Mouse (Mus musculus) hindbrain, embryonic 16.5 days (tissue): Measurements from ENCODE around the gene Rfwd3. TPM values are rescaled to one million over a fixed set of nuclear protein-coding genes. Genes with fewer than 3 reads are reported as not detected.
"Not testable (repeated sequence)": the region's sequence is repeated elsewhere in the genome, so short reads cannot be mapped to it uniquely, and the experiment has no call there.

Experiments
- ATAC-seq: fragments of 200-750 bp; cut with Nextera tagmentation; 2 replicates; pipeline ENCODE4 v1.8.0; 2017; ENCODE audit warnings: moderate TSS enrichment, moderate library complexity
- H3K27ac ChIP-seq: fragments of 300-500 bp; sonication (generic); 2 replicates; pipeline ENCODE4 v1.5.1; 2014; ENCODE audit warnings: low read depth, mild to moderate bottlenecking, control low read depth, low read length, moderate library complexity
- H3K27me3 ChIP-seq: fragments of 300-500 bp; sonication (generic); replicated peaks from 2 replicates; pipeline ENCODE4 v1.6.1; 2014; ENCODE audit warnings: low read length; ENCODE audit not compliant: control insufficient read depth, insufficient read depth
- H3K36me3 ChIP-seq: fragments of 300-500 bp; sonication (generic); 2 replicates; pipeline ENCODE4 v1.6.1; 2014; ENCODE audit warnings: mild to moderate bottlenecking, low read length, moderate library complexity, mixed read lengths; ENCODE audit not compliant: control insufficient read depth, insufficient read depth
- H3K4me1 ChIP-seq: fragments of 300-500 bp; sonication (generic); 2 replicates; pipeline ENCODE4 v1.6.1; 2014; ENCODE audit warnings: low read depth, low read length; ENCODE audit not compliant: control insufficient read depth, insufficient read depth
- H3K4me2 ChIP-seq: fragments of 300-500 bp; sonication (generic); 2 replicates; pipeline ENCODE4 v1.6.1; 2014; ENCODE audit warnings: mild to moderate bottlenecking, low read length, control low read depth, moderate library complexity
- H3K4me3 ChIP-seq: fragments of 300-500 bp; sonication (generic); 2 replicates; pipeline ENCODE4 v1.5.1; 2014; ENCODE audit warnings: mild to moderate bottlenecking, low read length, control low read depth, moderate library complexity
- H3K9ac ChIP-seq: fragments of 300-500 bp; sonication (generic); 2 replicates; pipeline ENCODE4 v1.6.1; 2014; ENCODE audit warnings: low read depth, mild to moderate bottlenecking, control low read depth, low read length, moderate library complexity
- H3K9me3 ChIP-seq: fragments of 300-500 bp; sonication (generic); 2 replicates; pipeline ENCODE4 v1.6.1; 2014; ENCODE audit warnings: mild to moderate bottlenecking, low read length, moderate library complexity; ENCODE audit not compliant: control insufficient read depth
- WGBS: fragments of 180-500 bp; shearing (Covaris S2); extraction: QIAGEN DNeasy Blood & Tissue Kit; methylation state at CpG from one replicate; pipeline ENCODE4 v1.1.7; 2014; 5-methylcytosine and 5-hydroxymethylcytosine counted together
- polyA plus RNA-seq: library from polyadenylated mRNA; unstranded; fragments of >200 nt; fragmentation: Nextera tagmentation; extraction: Ambion mirVana; gene quantifications from 2 replicates; pipeline ENCODE4 v1.2.1, GENCODE M21; 2015

The Rfwd3 gene
- polyA plus RNA-seq, 1 experiment from 2014 or later = 21.7 TPM

DNA sequence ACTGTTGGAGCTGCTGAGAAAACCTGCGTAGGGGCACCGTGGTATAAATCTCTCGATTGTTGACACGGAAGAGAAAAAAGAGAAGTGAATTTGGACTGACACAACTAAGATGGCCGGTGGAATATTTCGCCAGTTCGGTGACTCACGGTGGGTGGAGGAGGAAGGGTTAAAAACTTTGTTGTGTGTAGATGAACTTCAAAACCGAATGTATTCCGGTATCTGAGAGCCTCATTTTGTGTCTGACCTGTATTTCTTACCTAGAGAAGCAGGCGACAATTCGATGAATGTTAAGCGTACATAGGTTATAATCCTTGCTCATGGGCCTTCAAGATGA lies 40.6 kb downstream of the Rfwd3 start:
- Histone ChIP-seq H3K9me3 (no peaks in the 10 kb centered on the region), H3K36me3 (no peaks in the 10 kb centered on the region), H3K27me3 (no peaks in the 10 kb centered on the region), H3K27ac (peak overlapping the region; percentile 99), H3K9ac (peak overlapping the region; percentile 97), H3K4me1 (peaks cover 8% of the 10 kb centered on the region), H3K4me2 (peak overlapping the region; percentile 63), H3K4me3 (peak overlapping the region; percentile 92)
- ATAC-seq = no peak; the same call in 1 of the 2 replicates
- 11% methylated on average over 13 of the region's 13 CpGs for WGBS

DNA sequence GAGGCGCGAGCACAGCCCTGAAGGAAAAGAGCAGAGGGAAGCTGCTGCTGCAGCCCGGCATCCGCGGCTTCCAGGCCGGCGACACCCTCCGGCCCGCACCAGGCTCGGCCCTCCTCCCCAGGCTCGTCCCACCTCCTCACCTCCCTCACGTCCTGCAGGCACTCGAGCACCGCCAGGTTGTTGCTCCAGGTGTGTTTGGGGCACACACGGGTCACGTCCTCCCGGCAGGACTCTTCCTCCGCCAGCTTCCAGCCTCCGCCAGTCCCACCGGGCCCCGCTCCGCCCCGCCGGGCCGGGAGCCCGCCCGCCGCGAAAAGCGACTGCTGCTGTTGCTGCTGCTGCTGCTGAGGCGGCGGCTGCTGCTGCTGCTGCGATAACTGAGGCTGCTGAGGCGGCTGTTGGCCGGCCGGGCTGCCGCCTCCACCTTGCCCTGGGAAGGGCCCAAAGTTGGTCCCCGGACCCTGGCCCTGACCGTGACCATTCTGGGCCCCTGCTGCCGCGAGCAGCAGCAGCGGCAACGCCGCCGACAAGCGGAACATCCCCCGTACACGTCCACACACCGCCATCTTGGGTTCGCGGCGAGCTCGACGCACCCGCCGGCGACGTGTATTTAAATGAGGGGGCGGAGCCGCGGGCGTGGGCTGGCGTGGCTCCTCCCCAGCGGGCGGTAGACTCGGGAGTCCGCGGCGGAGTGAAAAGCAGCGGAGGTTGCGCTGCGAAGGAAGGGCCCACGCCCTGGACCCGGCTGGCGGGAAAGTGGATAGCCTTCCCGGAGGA lies 41.2 kb downstream of the Rfwd3 start, which contains the start of gene Glg1:
Glg1 (minus strand) TSS at position 586 of the 777 bp plus-strand sequence.
- Histone ChIP-seq H3K36me3 (no peaks in the 10 kb centered on the region), H3K4me1 (peaks cover 8% of the 10 kb centered on the region), H3K9ac (peak within 1 kb of the TSS; percentile 97), H3K4me3 (peak within 1 kb of the TSS; percentile 92), H3K27me3 (no peaks in the 10 kb centered on the region), H3K4me2 (peak within 1 kb of the TSS; percentile 63), H3K27ac (peak within 1 kb of the TSS; percentile 99), H3K9me3 (no peaks in the 10 kb centered on the region)
- under 1% methylated on average over 72 of the region's 76 CpGs for WGBS
- peak; percentile 94 for ATAC-seq

DNA sequence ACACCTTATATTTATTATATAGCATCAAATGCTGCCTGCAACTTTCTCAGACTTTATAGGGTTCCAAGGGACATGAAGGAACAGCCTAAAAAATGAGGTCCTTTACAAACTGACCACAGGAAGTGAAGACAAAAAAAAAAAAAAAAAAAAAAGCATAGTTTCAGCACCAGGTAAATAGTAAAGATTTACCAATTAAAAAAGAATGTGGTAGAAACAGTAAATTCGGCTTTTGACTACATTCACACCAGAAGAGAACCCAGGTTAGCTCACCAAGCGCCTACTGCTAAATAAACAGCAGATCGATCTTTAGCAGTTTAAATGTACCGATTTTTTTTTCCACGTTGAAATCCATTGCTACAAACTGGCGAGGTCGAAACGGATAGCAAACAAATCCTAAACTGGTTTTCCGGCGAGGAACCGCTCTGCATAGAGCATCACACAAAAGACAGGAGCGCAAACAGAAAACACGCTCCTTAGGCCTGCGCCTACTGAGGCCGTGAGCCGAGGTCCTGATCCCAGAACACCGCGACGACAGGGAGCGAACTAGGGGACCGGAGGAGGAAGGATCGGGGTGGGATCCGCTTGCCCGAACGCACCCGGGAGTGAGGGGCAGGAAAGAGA lies 41.9 kb downstream of the Rfwd3 start:
- no peaks in the 10 kb centered on the region for H3K36me3 ChIP-seq
- peak overlapping the region; percentile 97 for H3K9ac ChIP-seq
- under 1% methylated on average over 23 of the region's 26 CpGs for WGBS
- peak overlapping the region; percentile 99 for H3K27ac ChIP-seq
- no peaks in the 10 kb centered on the region for H3K27me3 ChIP-seq
- H3K9me3 ChIP-seq = no peaks in the 10 kb centered on the region
- peak; percentile 68 for ATAC-seq
- H3K4me3 ChIP-seq = peak overlapping the region; percentile 92
- peak overlapping the region; percentile 63 for H3K4me2 ChIP-seq
- H3K4me1 ChIP-seq = peaks cover 8% of the 10 kb centered on the region

DNA sequence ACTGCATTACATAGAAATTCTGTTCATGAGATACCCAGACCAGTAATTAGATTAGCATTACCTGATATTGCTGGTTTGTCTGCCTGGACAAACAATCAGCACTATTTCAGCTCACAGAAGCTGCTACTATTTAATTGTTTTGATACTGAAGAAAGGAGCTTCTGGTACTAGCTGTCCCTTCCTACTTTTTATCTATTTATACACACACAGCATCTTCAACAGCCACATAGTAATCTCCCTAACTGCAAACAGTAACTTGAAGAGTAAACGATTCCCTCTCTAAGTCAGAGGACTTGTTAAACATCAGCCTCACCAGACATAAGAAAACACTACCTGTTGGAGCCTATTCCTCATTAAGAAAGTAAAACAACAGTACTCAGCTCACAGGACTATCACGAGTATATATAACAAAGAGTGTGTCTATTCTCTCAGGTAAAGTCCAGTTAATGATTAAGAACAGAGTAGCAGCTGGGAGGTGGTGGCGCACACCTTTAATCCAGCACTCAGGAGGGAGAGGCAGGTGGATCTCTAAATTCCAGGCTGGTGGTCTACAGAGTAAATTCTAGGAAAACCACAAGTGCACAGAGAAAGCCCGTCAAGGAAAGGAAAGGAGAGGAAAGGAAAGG lies 47.4 kb downstream of the Rfwd3 start:
- Histone ChIP-seq H3K27me3 (no peaks in the 10 kb centered on the region), H3K9me3 (no peaks in the 10 kb centered on the region), H3K36me3 (no peaks in the 10 kb centered on the region), H3K4me3 (no peak overlapping the region), H3K4me2 (no peak overlapping the region), H3K27ac (no peak overlapping the region), H3K9ac (no peak overlapping the region), H3K4me1 (peaks cover 5% of the 10 kb centered on the region)
- 89% methylated on average over 4 of the region's 4 CpGs for WGBS
- no peak for ATAC-seq

DNA sequence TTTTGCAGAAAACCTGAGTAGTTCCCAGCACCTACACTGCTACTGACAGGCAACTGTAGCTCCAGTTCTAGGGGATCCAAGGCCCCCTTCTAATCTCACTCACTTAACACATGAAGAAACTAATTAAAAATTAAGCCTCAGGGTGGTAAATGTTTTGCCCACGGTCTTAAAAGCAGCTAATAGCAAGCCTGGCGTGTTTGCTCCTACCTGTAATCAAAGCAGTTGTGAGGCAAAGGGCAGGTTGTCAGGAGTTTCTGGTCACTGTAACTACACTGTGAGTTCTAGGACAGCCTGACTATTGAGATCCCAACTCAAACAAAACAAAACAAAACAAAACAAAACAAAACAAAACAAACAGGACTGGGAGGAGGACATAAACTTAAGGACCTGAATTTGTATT lies 49.9 kb downstream of the Rfwd3 start:
- Histone ChIP-seq H3K36me3 (no peaks in the 10 kb centered on the region), H3K4me3 (no peak overlapping the region), H3K4me1 (no peaks in the 10 kb centered on the region), H3K4me2 (no peak overlapping the region), H3K9me3 (no peaks in the 10 kb centered on the region), H3K27me3 (no peaks in the 10 kb centered on the region), H3K9ac (no peak overlapping the region), H3K27ac (no peak overlapping the region)
- 62% methylated on average over 2 of the region's 2 CpGs for WGBS
- no peak for ATAC-seq

DNA sequence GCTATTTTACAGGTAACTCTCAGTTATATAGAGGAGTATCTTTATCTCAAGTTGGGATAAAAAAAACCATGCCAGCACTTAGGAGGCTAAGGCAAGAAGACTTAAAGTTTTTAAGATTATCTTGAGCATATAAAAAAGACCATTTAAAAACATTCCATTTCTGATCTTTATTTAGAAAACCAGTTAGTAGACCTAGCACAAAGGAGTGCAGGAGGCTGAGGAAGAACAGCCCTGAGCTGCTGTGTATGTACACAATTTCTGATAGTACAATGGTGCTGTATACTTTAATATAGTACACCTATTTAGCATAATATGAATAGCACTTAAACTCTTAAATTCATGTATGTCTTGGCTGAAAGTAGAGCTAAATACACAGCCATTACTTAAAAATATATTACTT lies 51.9 kb downstream of the Rfwd3 start:
- no peaks in the 10 kb centered on the region for H3K4me1 ChIP-seq
- no peak for ATAC-seq
- no peaks in the 10 kb centered on the region for H3K27me3 ChIP-seq
- no peak overlapping the region for H3K4me3 ChIP-seq
- no peaks in the 10 kb centered on the region for H3K36me3 ChIP-seq
- no peaks in the 10 kb centered on the region for H3K9me3 ChIP-seq
- no peak overlapping the region for H3K9ac ChIP-seq
- no peak overlapping the region for H3K27ac ChIP-seq
- H3K4me2 ChIP-seq = no peak overlapping the region

DNA sequence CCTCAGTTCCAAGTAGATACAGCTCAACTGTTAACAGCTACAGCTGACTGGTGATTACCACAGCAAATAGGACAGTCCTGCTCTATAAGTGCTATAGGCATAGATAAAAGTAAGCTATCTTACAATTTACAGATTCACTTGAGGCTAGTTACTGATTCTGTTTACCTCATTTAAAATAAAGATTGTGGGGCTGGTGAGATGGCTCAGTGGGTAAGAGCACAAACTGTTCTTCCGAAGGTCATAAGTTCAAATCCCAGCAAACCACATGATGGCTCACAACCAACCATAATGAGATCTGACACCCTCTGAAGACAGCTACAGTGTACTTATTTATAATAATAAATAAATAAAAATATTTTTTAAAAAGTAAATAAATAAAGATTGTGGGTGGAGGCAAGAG lies 53.2 kb downstream of the Rfwd3 start:
- not testable (repeated sequence) for H3K36me3 ChIP-seq, H3K27me3 ChIP-seq, H3K4me3 ChIP-seq, H3K4me2 ChIP-seq, H3K9me3 ChIP-seq, H3K27ac ChIP-seq, H3K4me1 ChIP-seq, ATAC-seq, H3K9ac ChIP-seq
- whole genome bisulfite sequencing = 91% methylated on average over 1 of the region's 1 CpGs

DNA sequence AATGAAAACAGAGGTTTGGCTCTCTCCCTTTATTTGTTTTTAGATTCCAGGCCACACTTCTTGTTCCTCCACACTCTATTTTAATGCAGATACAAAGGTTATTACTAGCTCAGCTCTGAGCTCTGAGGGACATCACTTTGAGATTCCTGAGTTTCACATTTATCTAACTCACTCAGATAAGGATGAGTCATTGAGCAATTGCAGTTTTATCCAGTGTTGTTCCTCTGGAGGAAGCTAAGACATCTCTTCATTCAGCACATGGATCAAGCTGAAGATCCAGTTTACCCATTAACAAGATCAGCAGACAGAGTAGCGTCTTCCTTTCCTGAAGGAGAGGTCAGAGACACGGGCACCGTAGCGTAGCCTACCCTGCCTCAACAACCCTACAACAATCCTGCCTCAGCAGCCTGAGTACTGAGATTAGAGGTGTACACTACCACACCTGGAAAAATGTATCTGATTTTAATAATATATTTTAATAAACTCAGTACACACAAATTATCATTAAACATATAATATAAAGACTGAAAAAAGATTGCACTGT lies 53.7 kb downstream of the Rfwd3 start:
- no peak for ATAC-seq
- no peak overlapping the region for H3K9ac ChIP-seq
- WGBS = 87% methylated on average over 4 of the region's 4 CpGs

DNA sequence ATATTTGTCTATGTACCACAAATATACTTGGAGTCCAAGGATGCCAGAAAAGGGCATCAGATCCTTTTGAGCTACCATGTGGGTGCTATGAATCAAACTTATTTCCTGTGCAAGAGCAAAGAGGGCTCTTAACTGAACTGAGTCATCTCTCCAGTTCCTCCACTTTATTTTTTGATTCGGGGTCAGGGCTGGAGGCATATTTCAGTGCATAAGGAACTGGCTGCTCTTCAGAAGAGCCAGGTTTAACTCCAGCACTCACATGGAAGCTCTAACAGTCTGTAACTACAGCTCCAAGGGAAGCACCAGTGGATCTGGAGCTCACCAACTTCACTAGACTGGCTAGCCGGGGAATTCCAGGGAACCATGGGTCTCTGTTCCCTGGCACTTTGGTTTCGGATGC lies 62.7 kb downstream of the Rfwd3 start:
- H3K4me3 ChIP-seq = no peak overlapping the region
- no peaks in the 10 kb centered on the region for H3K36me3 ChIP-seq
- WGBS = 84% methylated on average over 3 of the region's 3 CpGs
- H3K9me3 ChIP-seq = no peaks in the 10 kb centered on the region
- H3K4me2 ChIP-seq = no peak overlapping the region
- H3K4me1 ChIP-seq = no peaks in the 10 kb centered on the region
- no peak for ATAC-seq
- no peak overlapping the region for H3K9ac ChIP-seq
- H3K27ac ChIP-seq = no peak overlapping the region
- H3K27me3 ChIP-seq = no peaks in the 10 kb centered on the region

More for the DNA sequence above, 53.7 kb downstream of the Rfwd3 start:
- Histone ChIP-seq H3K36me3 (no peaks in the 10 kb centered on the region), H3K4me2 (no peak overlapping the region), H3K4me1 (no peaks in the 10 kb centered on the region), H3K9me3 (no peaks in the 10 kb centered on the region), H3K27me3 (no peaks in the 10 kb centered on the region), H3K4me3 (no peak overlapping the region), H3K27ac (no peak overlapping the region)
